Comparison of ENCODE assay signal across 11 mouse cellular contexts in genomic region chr1:180940776-180941460, GRCm38 (mm10). TPM values are rescaled to one million over a fixed set of nuclear protein-coding genes. Genes with fewer than 3 reads are reported as not detected.
DNase-seq lines count a peak whose midpoint lies in the region; ATAC-seq lines count a peak whose summit lies in the region.
"Had no signal": no experiment of that assay in that cellular context is flagged by ENCODE, and none has a peak within 500 bp of the region (broad histone marks: within the 10 kb centered on the region; RNA-seq: fewer than 3 reads in every experiment).

No protein-coding gene starts in this region.

- H3K4me2 ChIP-seq in lung, embryonic 15.5 days: peak overlapping the region; percentile 89
- no peak overlapping the region for H3K4me2 ChIP-seq in forebrain, embryonic 15.5 days (replicated peaks)

- peaks cover 42% of the 10 kb centered on the region for H3K27me3 ChIP-seq in erythroblast, embryonic 14.5 days (ENCODE audit: control insufficient read depth)
- peaks cover 11% of the 10 kb centered on the region for H3K27me3 ChIP-seq in lung, embryonic 15.5 days
- H3K27me3 ChIP-seq in limb, embryonic 10.5 days (ENCODE audit: low read depth, poor library complexity, severe bottlenecking): peaks cover 83% of the 10 kb centered on the region
- H3K27me3 ChIP-seq in forebrain, embryonic 15.5 days: peaks cover 62% of the 10 kb centered on the region

- no peaks in the 10 kb centered on the region for H3K9me3 ChIP-seq in erythroblast, embryonic 14.5 days (ENCODE audit: control insufficient read depth, low read length)
- H3K9me3 ChIP-seq in lung, embryonic 15.5 days: no peaks in the 10 kb centered on the region
- no peaks in the 10 kb centered on the region for H3K9me3 ChIP-seq in limb, embryonic 10.5 days (replicated peaks)
- H3K9me3 ChIP-seq in forebrain, embryonic 15.5 days: no peaks in the 10 kb centered on the region

- no peak for ATAC-seq in erythroblast, adult 5-6 weeks (replicated peaks; ENCODE audit: low FRiP score, poor library complexity, severe bottlenecking)
- no peak for ATAC-seq in lung, embryonic 15.5 days (ENCODE audit: borderline replicate concordance, extremely low read depth, low FRiP score, low TSS enrichment)
- peak; percentile 21; the same call in 1 of the 2 replicates for ATAC-seq in neutrophil, adult 5-6 weeks (ENCODE audit: extremely low read depth, insufficient number of reproducible peaks, low FRiP score, poor library complexity, severe bottlenecking)
- ATAC-seq in forebrain, embryonic 15.5 days (replicated peaks): no peak

- DNase-seq in lung, adult 18-20 months: no peak
- DNase-seq in limb, embryonic 10.5 days (ENCODE audit: low spot score): no peak
- no peak for DNase-seq in layer of hippocampus, adult 9-10 months (ENCODE audit: low spot score)
- DNase-seq: thymus, postnatal 14 days had no signal

- peak overlapping the region; percentile 80; the same call in 1 of the 2 replicates for H3K9ac ChIP-seq in lung, embryonic 15.5 days
- H3K9ac ChIP-seq in forebrain, embryonic 15.5 days (replicated peaks): no peak overlapping the region

- H3K36me3 ChIP-seq in erythroblast, embryonic 14.5 days (ENCODE audit: control insufficient read depth): no peaks in the 10 kb centered on the region
- no peaks in the 10 kb centered on the region for H3K36me3 ChIP-seq in lung, embryonic 15.5 days
- H3K36me3 ChIP-seq in limb, embryonic 10.5 days: no peaks in the 10 kb centered on the region
- no peaks in the 10 kb centered on the region for H3K36me3 ChIP-seq in forebrain, embryonic 15.5 days

- H3K4me1 ChIP-seq in erythroblast, embryonic 14.5 days (ENCODE audit: control insufficient read depth): peaks cover 53% of the 10 kb centered on the region
- peaks cover 38% of the 10 kb centered on the region for H3K4me1 ChIP-seq in lung, embryonic 15.5 days
- peaks cover 52% of the 10 kb centered on the region for H3K4me1 ChIP-seq in limb, embryonic 10.5 days
- peaks cover 18% of the 10 kb centered on the region for H3K4me1 ChIP-seq in forebrain, embryonic 15.5 days

- 81% methylated on average over 7 of the region's 7 CpGs for WGBS in lung, embryonic 15.5 days
- WGBS in limb, embryonic 10.5 days: 85% methylated on average over 7 of the region's 7 CpGs
- WGBS in forebrain, embryonic 15.5 days: 82% methylated on average over 7 of the region's 7 CpGs

- H3K4me3 ChIP-seq in erythroblast, embryonic 14.5 days (replicated peaks): peak overlapping the region; percentile 66
- H3K4me3 ChIP-seq in lung, embryonic 15.5 days: peak overlapping the region; percentile 92
- H3K4me3 ChIP-seq in limb, embryonic 10.5 days: peak overlapping the region; percentile 88; the same call in 1 of the 2 replicates
- no peak overlapping the region for H3K4me3 ChIP-seq in forebrain, embryonic 15.5 days

- H3K27ac ChIP-seq in lung, embryonic 15.5 days: no peak overlapping the region
- 0 out of 2 replicates have a peak overlapping the region, but pooled peaks have one; percentile 91 for H3K27ac ChIP-seq in limb, embryonic 10.5 days
- no peak overlapping the region for H3K27ac ChIP-seq in forebrain, embryonic 15.5 days (replicated peaks)

RNA-seq across cellular contexts. Expression of gene Tmem63a, which starts 1.2 kb away (rescaled TPM):
- 0.27 and 0.36 TPM in 2 replicates for polyA plus RNA-seq in erythroblast, embryonic 14.5 days (2012)
- total RNA-seq in erythroblast, adult 5-6 weeks (2015; ENCODE audit: low replicate concordance): 8.5 and 13.8 TPM in 2 replicates
- 6.6 and 13.1 TPM in 2 replicates for total RNA-seq in erythroblast, adult 5-6 weeks (2017; ENCODE audit: low replicate concordance)
- 13.9 and 15.4 TPM in 2 replicates for polyA plus RNA-seq in lung, embryonic 15.5 days (2015; fragmentation: Nextera tagmentation; extraction: Ambion mirVana)
- polyA plus RNA-seq in limb, embryonic 10.5 days (2016; fragmentation: Nextera tagmentation; extraction: Ambion mirVana): 2.9 and 6.2 TPM in 2 replicates
- 14.9 and 15.8 TPM in 2 replicates for total RNA-seq in neutrophil, adult 5-6 weeks (2017)
- 1.6 and 2.2 TPM in 2 replicates for polyA plus RNA-seq in forebrain, embryonic 15.5 days (2015; fragmentation: Nextera tagmentation; extraction: Ambion mirVana)

RNA-seq across cellular contexts. Expression of gene Lefty1, which starts 6.1 kb away (rescaled TPM):
- 0.20 and 0.87 TPM in 2 replicates for polyA plus RNA-seq in erythroblast, embryonic 14.5 days (2012)
- total RNA-seq in erythroblast, adult 5-6 weeks (2015; ENCODE audit: low replicate concordance): not detected in 2 replicates
- total RNA-seq in erythroblast, adult 5-6 weeks (2017; ENCODE audit: low replicate concordance): not detected in 2 replicates
- polyA plus RNA-seq in lung, embryonic 15.5 days (2015; fragmentation: Nextera tagmentation; extraction: Ambion mirVana): 1.2 and 1.7 TPM in 2 replicates
- polyA plus RNA-seq in limb, embryonic 10.5 days (2016; fragmentation: Nextera tagmentation; extraction: Ambion mirVana): 0.23 and 0.33 TPM in 2 replicates
- not detected in 2 replicates for total RNA-seq in neutrophil, adult 5-6 weeks (2017)
- 0.22 and 0.23 TPM in 2 replicates for polyA plus RNA-seq in forebrain, embryonic 15.5 days (2015; fragmentation: Nextera tagmentation; extraction: Ambion mirVana)

RNA-seq across cellular contexts. Expression of gene Pycr2, which starts 36.8 kb away (rescaled TPM):
- polyA plus RNA-seq in erythroblast, embryonic 14.5 days (2012): 33.5 and 34.7 TPM in 2 replicates
- 9.0 and 9.8 TPM in 2 replicates for total RNA-seq in erythroblast, adult 5-6 weeks (2015; ENCODE audit: low replicate concordance)
- 5.8 and 7.0 TPM in 2 replicates for total RNA-seq in erythroblast, adult 5-6 weeks (2017; ENCODE audit: low replicate concordance)
- polyA plus RNA-seq in lung, embryonic 15.5 days (2015; fragmentation: Nextera tagmentation; extraction: Ambion mirVana): 89.9 and 90.0 TPM in 2 replicates
- polyA plus RNA-seq in limb, embryonic 10.5 days (2016; fragmentation: Nextera tagmentation; extraction: Ambion mirVana): 163 and 166 TPM in 2 replicates
- 16.7 and 19.3 TPM in 2 replicates for total RNA-seq in neutrophil, adult 5-6 weeks (2017)
- polyA plus RNA-seq in forebrain, embryonic 15.5 days (2015; fragmentation: Nextera tagmentation; extraction: Ambion mirVana): 85.1 and 88.7 TPM in 2 replicates

RNA-seq across cellular contexts. Expression of gene Lefty2, which starts 48.0 kb away (rescaled TPM):
- not detected in 2 replicates for polyA plus RNA-seq in erythroblast, embryonic 14.5 days (2012)
- not detected in 2 replicates for total RNA-seq in erythroblast, adult 5-6 weeks (2015; ENCODE audit: low replicate concordance)
- not detected in 2 replicates for total RNA-seq in erythroblast, adult 5-6 weeks (2017; ENCODE audit: low replicate concordance)
- 0.17 TPM in 1 of 2 replicates, not detected in the other for polyA plus RNA-seq in lung, embryonic 15.5 days (2015; fragmentation: Nextera tagmentation; extraction: Ambion mirVana)
- polyA plus RNA-seq in limb, embryonic 10.5 days (2016; fragmentation: Nextera tagmentation; extraction: Ambion mirVana): not detected in 2 replicates
- not detected in 2 replicates for total RNA-seq in neutrophil, adult 5-6 weeks (2017)
- polyA plus RNA-seq in forebrain, embryonic 15.5 days (2015; fragmentation: Nextera tagmentation; extraction: Ambion mirVana): 3.7 and 4.5 TPM in 2 replicates
- total RNA-seq: hematopoietic stem cell, adult 5-6 weeks had no signal
- polyA plus RNA-seq: macrophage had no signal
